Mouse (Mus musculus) lung, embryonic 16.5 days (tissue): ENCODE measurements around the gene Lcn4. TPM values are rescaled to one million over a fixed set of nuclear protein-coding genes. Genes with fewer than 3 reads are reported as not detected.

Experiments used
- ATAC-seq: fragments of 200-750 bp; cut with Nextera tagmentation; 2 replicates; pipeline ENCODE4 v1.8.0; 2017; ENCODE audit warnings: low read depth, mild to moderate bottlenecking, moderate library complexity
- H3K27ac ChIP-seq: fragments of 300-500 bp; sonication (generic); 2 replicates; pipeline ENCODE4 v1.5.1; 2014; ENCODE audit warnings: mild to moderate bottlenecking, control low read depth, low read length
- H3K27me3 ChIP-seq: fragments of 300-500 bp; sonication (generic); 2 replicates; pipeline ENCODE4 v1.6.1; 2014; ENCODE audit warnings: low read depth, low read length, mixed read lengths; ENCODE audit not compliant: control insufficient read depth, insufficient read depth
- H3K36me3 ChIP-seq: fragments of 300-500 bp; sonication (generic); 2 replicates; pipeline ENCODE4 v1.6.1; 2014; ENCODE audit warnings: low read length; ENCODE audit not compliant: control insufficient read depth, insufficient read depth
- H3K4me1 ChIP-seq: fragments of 300-500 bp; sonication (generic); replicated peaks from 2 replicates; pipeline ENCODE4 v1.6.1; 2014; ENCODE audit warnings: low read length, mixed read lengths; ENCODE audit not compliant: control insufficient read depth, insufficient read depth
- H3K4me2 ChIP-seq: fragments of 300-500 bp; sonication (generic); 2 replicates; pipeline ENCODE4 v1.6.1; 2014; ENCODE audit warnings: low read depth, low read length, control low read depth
- H3K4me3 ChIP-seq: fragments of 300-500 bp; sonication (generic); 2 replicates; pipeline ENCODE4 v1.5.1; 2014; ENCODE audit warnings: mild to moderate bottlenecking, low read length, control low read depth
- H3K9ac ChIP-seq: fragments of 300-500 bp; sonication (generic); 2 replicates; pipeline ENCODE4 v1.6.1; 2014; ENCODE audit warnings: low read length, control low read depth
- H3K9me3 ChIP-seq: fragments of 300-500 bp; sonication (generic); 2 replicates; pipeline ENCODE4 v1.6.1; 2016; ENCODE audit warnings: low read length; ENCODE audit not compliant: control insufficient read depth
- WGBS: fragments of 180-500 bp; shearing (Covaris S2); extraction: QIAGEN DNeasy Blood & Tissue Kit; methylation state at CpG from one replicate; pipeline ENCODE4 v1.1.7; 2014; 5-methylcytosine and 5-hydroxymethylcytosine counted together
- polyA plus RNA-seq: library from polyadenylated mRNA; unstranded; fragments of >200 nt; fragmentation: Nextera tagmentation; extraction: Ambion mirVana; gene quantifications from 2 replicates; pipeline ENCODE4 v1.2.1, GENCODE M21; 2015

Gene Lcn4
- polyA plus RNA-seq, 1 experiment from 2014 or later, result not detected

- H3K4me3 ChIP-seq, result peak within 1 kb of the TSS; percentile 68
- ATAC-seq, result peak; percentile 65
- under 1% methylated on average over 58 of the region's 70 CpGs for WGBS
- no peaks in the 10 kb centered on the region for H3K27me3 ChIP-seq
- peak within 1 kb of the TSS; percentile 90 for H3K9ac ChIP-seq
- H3K27ac ChIP-seq, result 0 out of 2 replicates have a peak within 1 kb of the TSS, but pooled peaks have one; percentile 16
- H3K9me3 ChIP-seq, result no peaks in the 10 kb centered on the region
- H3K4me2 ChIP-seq, result peak within 1 kb of the TSS; percentile 98
- H3K4me1 ChIP-seq, result peaks cover 15% of the 10 kb centered on the region
- no peaks in the 10 kb centered on the region for H3K36me3 ChIP-seq
Observed at GRCm38 (mm10) chr2:26627921-26628739, 43.0 kb downstream of the Lcn4 start, which contains the start of gene Fam69b. Gene Fam69b, plus strand, starts transcription at chr2:26628457.

- Histone ChIP-seq H3K36me3 (no peaks in the 10 kb centered on the region), H3K27ac (no peak overlapping the region), H3K4me2 (no peak overlapping the region), H3K9ac (no peak overlapping the region), H3K9me3 (no peaks in the 10 kb centered on the region), H3K4me1 (peaks cover 17% of the 10 kb centered on the region), H3K27me3 (no peaks in the 10 kb centered on the region), H3K4me3 (no peak overlapping the region)
- WGBS, result 53% methylated on average over 3 of the region's 3 CpGs
- ATAC-seq, result no peak
Observed at GRCm38 (mm10) chr2:26626081-26626480, 45.0 kb downstream of the Lcn4 start.

- 78% methylated on average over 3 of the region's 3 CpGs for WGBS
- ATAC-seq, result no peak
- Histone ChIP-seq H3K9ac (no peak overlapping the region), H3K27me3 (no peaks in the 10 kb centered on the region), H3K4me2 (no peak overlapping the region), H3K9me3 (no peaks in the 10 kb centered on the region), H3K4me3 (no peak overlapping the region), H3K27ac (no peak overlapping the region), H3K4me1 (peaks cover 15% of the 10 kb centered on the region), H3K36me3 (no peaks in the 10 kb centered on the region)
Observed at GRCm38 (mm10) chr2:26625419-26625818, 45.7 kb downstream of the Lcn4 start.

GRCm38 (mm10) chr2:26622984-26623383, 48.1 kb downstream of the Lcn4 start:
- H3K9me3 ChIP-seq, result no peaks in the 10 kb centered on the region
- ATAC-seq, result no peak
- H3K4me1 ChIP-seq, result 0 out of 2 replicates have a peak, but pooled peaks cover 2% of the 10 kb centered on the region
- no peaks in the 10 kb centered on the region for H3K27me3 ChIP-seq
- 37% methylated on average over 5 of the region's 5 CpGs for WGBS
- no peak overlapping the region for H3K9ac ChIP-seq
- no peak overlapping the region for H3K27ac ChIP-seq
- no peak overlapping the region for H3K4me3 ChIP-seq
- no peak overlapping the region for H3K4me2 ChIP-seq
- no peaks in the 10 kb centered on the region for H3K36me3 ChIP-seq

GRCm38 (mm10) chr2:26621246-26621645, 49.8 kb downstream of the Lcn4 start:
- H3K4me3 ChIP-seq, result no peak overlapping the region
- WGBS, result 32% methylated on average over 2 of the region's 2 CpGs
- ATAC-seq, result no peak
- H3K4me1 ChIP-seq, result 0 out of 2 replicates have a peak, but pooled peaks cover 2% of the 10 kb centered on the region
- no peak overlapping the region for H3K9ac ChIP-seq
- no peaks in the 10 kb centered on the region for H3K9me3 ChIP-seq
- H3K36me3 ChIP-seq, result no peaks in the 10 kb centered on the region
- H3K27me3 ChIP-seq, result no peaks in the 10 kb centered on the region
- no peak overlapping the region for H3K4me2 ChIP-seq
- no peak overlapping the region for H3K27ac ChIP-seq

GRCm38 (mm10) chr2:26617928-26618327, 53.2 kb downstream of the Lcn4 start:
- Histone ChIP-seq H3K4me3 (no peak overlapping the region), H3K27me3 (no peaks in the 10 kb centered on the region), H3K9ac (no peak overlapping the region), H3K36me3 (no peaks in the 10 kb centered on the region), H3K4me2 (no peak overlapping the region), H3K27ac (no peak overlapping the region), H3K9me3 (no peaks in the 10 kb centered on the region), H3K4me1 (0 out of 2 replicates have a peak, but pooled peaks cover 2% of the 10 kb centered on the region)
- WGBS, result 50% methylated on average over 7 of the region's 7 CpGs
- no peak for ATAC-seq

Other genes starting within 250 kb of the Lcn4 start
- 21.8 and 23.2 TPM in 2 replicates for gene Sec16a, start 226.1 kb downstream of the Lcn4 start, polyA plus RNA-seq
- 20.5 and 22.0 TPM in 2 replicates for gene Notch1, start 154.6 kb downstream of the Lcn4 start, polyA plus RNA-seq
- gene Egfl7, start 91.3 kb downstream of the Lcn4 start, polyA plus RNA-seq, result 371 and 375 TPM in 2 replicates
- not detected in 2 replicates for gene Gm20532, start 84.6 kb downstream of the Lcn4 start, polyA plus RNA-seq
- gene Agpat2, start 66.9 kb downstream of the Lcn4 start, polyA plus RNA-seq, result 43.0 and 44.8 TPM in 2 replicates
- gene Fam69b, start 42.8 kb downstream of the Lcn4 start, polyA plus RNA-seq, result 16.5 and 17.1 TPM in 2 replicates
- not detected in 2 replicates for gene Abo, start 193.7 kb upstream of the Lcn4 start, polyA plus RNA-seq
- 22.6 and 25.3 TPM in 2 replicates for gene Surf6, start 231.6 kb upstream of the Lcn4 start, polyA plus RNA-seq
- gene Med22, start 239.4 kb upstream of the Lcn4 start, polyA plus RNA-seq, result 48.5 and 49.1 TPM in 2 replicates
- gene Rpl7a, start 239.5 kb upstream of the Lcn4 start, polyA plus RNA-seq, result 578 and 617 TPM in 2 replicates
- 33.0 and 34.6 TPM in 2 replicates for gene Surf2, start 245.1 kb upstream of the Lcn4 start, polyA plus RNA-seq
- 51.9 and 57.3 TPM in 2 replicates for gene Surf1, start 245.2 kb upstream of the Lcn4 start, polyA plus RNA-seq